Mouse (Mus musculus) olfactory bulb, adult 2 months (tissue): ENCODE measurements around the gene Iffo1.

Experiments used
- CTCF ChIP-seq: fragments of 200-500 bp; IDR thresholded peaks from 2 replicates; pipeline ENCODE4 v1.5.1; 2012; ENCODE audit warnings: low read depth, mild to moderate bottlenecking, low read length, moderate library complexity; ENCODE audit not compliant: insufficient read depth
- POLR2A ChIP-seq: fragments of 200-500 bp; IDR thresholded peaks from 2 replicates; pipeline ENCODE4 v1.6.1; 2012; ENCODE audit warnings: mild to moderate bottlenecking, low read depth, low read length, moderate library complexity; ENCODE audit not compliant: insufficient read depth

DNA sequence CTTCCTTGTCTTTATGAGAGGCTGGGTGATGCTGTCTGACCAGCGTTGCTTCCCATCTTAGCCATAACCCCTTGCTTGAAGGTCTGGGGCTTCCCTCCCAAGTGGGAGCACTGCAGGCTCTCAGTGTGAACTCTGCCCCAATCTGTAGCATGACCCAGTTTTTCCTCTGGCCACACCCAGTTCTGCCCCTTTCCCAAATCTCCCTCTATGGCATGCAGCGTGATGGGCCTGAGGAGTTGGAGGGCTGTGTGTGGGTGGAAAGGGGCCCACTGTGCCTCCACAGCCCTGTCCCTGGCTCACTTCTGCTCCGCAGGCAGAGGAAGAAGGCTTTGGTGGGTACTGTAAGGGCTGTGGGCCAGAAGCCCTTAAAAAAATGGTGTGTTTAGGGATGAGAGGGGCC is 46.5 kb upstream of the Iffo1 start:
- no peak for TF ChIP-seq POLR2A
- no peak for TF ChIP-seq CTCF
